In genomic region chr2:146511401-146511865, GRCm38 (mm10) we compare ENCODE assay signal across 7 mouse cellular contexts. TPM values are rescaled to one million over a fixed set of nuclear protein-coding genes. Genes with fewer than 3 reads are reported as not detected.
DNase-seq lines count a peak whose midpoint lies in the region; ATAC-seq lines count a peak whose summit lies in the region.

No protein-coding gene starts in this region.

- H3K27ac ChIP-seq in lung, embryonic 16.5 days (ENCODE audit: low read length) = peak overlapping the region; percentile 55; the same call in 1 of the 2 replicates
- no peak overlapping the region for H3K27ac ChIP-seq in hindbrain, embryonic 11.5 days (ENCODE audit: low read depth, low read length)

- peak overlapping the region; percentile 92 for H3K9ac ChIP-seq in lung, embryonic 16.5 days (ENCODE audit: low read length)
- H3K9ac ChIP-seq in hindbrain, embryonic 11.5 days (ENCODE audit: low read depth, low read length) = peak overlapping the region; percentile 87

- H3K4me3 ChIP-seq in lung, embryonic 16.5 days (ENCODE audit: low read length) = peak overlapping the region; percentile 76
- H3K4me3 ChIP-seq in hindbrain, embryonic 11.5 days (ENCODE audit: low read depth, low read length) = peak overlapping the region; percentile 84
- H3K4me3 ChIP-seq in megakaryocyte, embryonic 14.5 days (replicated peaks) = peak overlapping the region; percentile 96

- no peaks in the 10 kb centered on the region for H3K9me3 ChIP-seq in lung, embryonic 16.5 days (ENCODE audit: control insufficient read depth, low read length)
- no peaks in the 10 kb centered on the region for H3K9me3 ChIP-seq in hindbrain, embryonic 11.5 days (ENCODE audit: control insufficient read depth, low read length)
- no peaks in the 10 kb centered on the region for H3K9me3 ChIP-seq in megakaryocyte, embryonic 14.5 days

- no peak for DNase-seq in lung, postnatal 10 days
- peak; percentile 27 for DNase-seq in brain, adult 2 months (ENCODE audit: low read depth, low spot score)
- DNase-seq in hindbrain, embryonic 11.5 days (ENCODE audit: low spot score) = no peak
- no peak for DNase-seq in Muller cell, postnatal 12 days (ENCODE audit: inconsistent ontology term)
- DNase-seq in cerebellum, postnatal 4 days (ENCODE audit: low spot score in 2 of 2) = no peak

- no peaks in the 10 kb centered on the region for H3K27me3 ChIP-seq in lung, embryonic 16.5 days (ENCODE audit: control insufficient read depth, insufficient read depth, low read depth, low read length)
- no peaks in the 10 kb centered on the region for H3K27me3 ChIP-seq in hindbrain, embryonic 11.5 days (ENCODE audit: control insufficient read depth, insufficient read depth, low read length)
- H3K27me3 ChIP-seq in megakaryocyte, embryonic 14.5 days (replicated peaks) = no peaks in the 10 kb centered on the region

- peak overlapping the region; percentile 73 for H3K4me2 ChIP-seq in lung, embryonic 16.5 days (ENCODE audit: low read depth, low read length)
- H3K4me2 ChIP-seq in hindbrain, embryonic 11.5 days (replicated peaks; ENCODE audit: low read depth, low read length) = peak overlapping the region; percentile 78

- ATAC-seq in lung, embryonic 16.5 days (ENCODE audit: low read depth) = peak; percentile 37
- no peak; the same call in 1 of the 2 replicates for ATAC-seq in hindbrain, embryonic 11.5 days (ENCODE audit: low FRiP score)

- WGBS in lung, embryonic 16.5 days = 0% methylated on average over 22 of the region's 22 CpGs
- WGBS in hindbrain, embryonic 11.5 days = 2% methylated on average over 21 of the region's 22 CpGs

- H3K36me3 ChIP-seq in lung, embryonic 16.5 days (ENCODE audit: control insufficient read depth, insufficient read depth, low read length) = no peaks in the 10 kb centered on the region
- no peaks in the 10 kb centered on the region for H3K36me3 ChIP-seq in hindbrain, embryonic 11.5 days (ENCODE audit: control insufficient read depth, insufficient read depth, low read length)
- peaks cover 6% of the 10 kb centered on the region for H3K36me3 ChIP-seq in megakaryocyte, embryonic 14.5 days (replicated peaks; ENCODE audit: low read length)

- peaks cover 4% of the 10 kb centered on the region; the same call in 1 of the 2 replicates for H3K4me1 ChIP-seq in lung, embryonic 16.5 days (replicated peaks; ENCODE audit: control insufficient read depth, insufficient read depth, low read length)
- no peaks in the 10 kb centered on the region for H3K4me1 ChIP-seq in hindbrain, embryonic 11.5 days (replicated peaks; ENCODE audit: control insufficient read depth, insufficient read depth, low read length)
- peaks cover 62% of the 10 kb centered on the region for H3K4me1 ChIP-seq in megakaryocyte, embryonic 14.5 days

RNA-seq across cellular contexts. Expression of gene Ralgapa2, which starts 0.7 kb away (rescaled TPM):
- polyA plus RNA-seq in lung, embryonic 16.5 days (2015; fragmentation: Nextera tagmentation; extraction: Ambion mirVana) = 8.4 TPM in 2 replicates
- 10.7 and 13.6 TPM in 2 replicates for polyA plus RNA-seq in hindbrain, embryonic 11.5 days (2014; fragmentation: Nextera tagmentation; extraction: Ambion mirVana)
- 1.8 and 2.3 TPM in 2 replicates for polyA plus RNA-seq in megakaryocyte, embryonic 14.5 days (2012; ENCODE audit: insufficient read depth, low replicate concordance)
